Mouse (Mus musculus) ovary, adult 10 weeks (tissue): ENCODE data around the gene Myoc. TPM values are rescaled to one million over a fixed set of nuclear protein-coding genes. Genes with fewer than 3 reads are reported as not detected.

Experiments
- polyA plus RNA-seq: library from polyadenylated mRNA; stranded (reverse); fragments of 350-450 nt; fragmentation: Illumina TruSeq; extraction: RNeasy Lipid Tissue Mini Kit (QIAGEN cat#74804); gene quantifications from one replicate; pipeline ENCODE4 v1.2.3, GENCODE M21; 2014

The Myoc gene
- 2.7 TPM for polyA plus RNA-seq

DNA sequence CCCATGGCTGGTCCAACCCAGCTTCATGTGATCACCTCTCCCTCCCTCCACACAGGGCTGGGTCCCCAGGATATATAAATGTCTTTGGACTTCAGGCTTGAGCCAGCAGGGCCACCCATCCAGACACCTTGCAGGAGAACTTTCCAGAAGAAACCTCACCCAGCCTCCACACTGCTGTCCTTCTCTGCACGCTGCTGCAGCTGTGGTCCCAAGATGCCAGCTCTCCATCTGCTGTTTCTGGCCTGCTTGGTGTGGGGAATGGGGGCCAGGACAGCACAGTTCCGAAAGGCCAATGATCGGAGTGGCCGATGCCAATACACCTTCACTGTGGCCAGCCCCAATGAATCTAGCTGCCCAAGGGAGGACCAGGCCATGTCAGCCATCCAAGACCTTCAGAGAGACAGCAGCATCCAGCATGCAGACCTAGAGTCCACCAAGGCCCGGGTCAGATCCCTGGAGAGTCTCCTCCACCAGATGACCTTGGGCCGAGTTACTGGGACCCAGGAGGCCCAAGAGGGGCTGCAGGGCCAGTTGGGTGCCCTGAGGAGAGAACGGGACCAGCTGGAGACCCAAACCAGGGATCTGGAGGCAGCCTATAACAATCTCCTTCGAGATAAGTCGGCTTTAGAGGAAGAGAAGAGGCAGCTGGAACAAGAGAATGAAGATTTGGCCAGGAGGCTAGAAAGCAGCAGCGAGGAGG lies at the start of gene Myoc:
Myoc (plus strand) TSS at position 105 of the 700 bp plus-strand sequence.

DNA sequence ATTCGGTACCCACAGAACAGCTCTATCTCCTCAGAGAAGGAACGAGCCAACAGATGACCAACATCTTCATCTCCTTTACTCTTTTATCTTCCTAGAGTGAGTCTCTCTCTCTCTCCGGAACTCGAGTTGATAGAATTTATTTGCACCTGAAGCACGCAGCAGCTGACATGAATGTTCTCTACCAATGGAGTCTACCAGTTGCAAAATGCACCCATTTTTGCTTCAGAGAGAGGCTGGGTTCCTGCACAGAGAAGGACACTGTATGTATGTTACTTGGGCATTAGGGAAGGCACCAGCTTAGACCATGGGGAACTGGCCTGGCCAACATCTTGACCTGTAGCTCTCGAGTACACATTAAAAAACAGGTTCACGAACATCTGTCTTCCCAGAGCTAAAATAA lies 19.2 kb downstream of the Myoc start, which contains the start of gene Myocos:
Myocos (minus strand) TSS at position 101 of the 400 bp plus-strand sequence.

Other genes starting within 250 kb of the Myoc start
- gene Dnm3, start 161.1 kb upstream of the Myoc start, polyA plus RNA-seq: 19.8 TPM
- gene Mettl13, start 90.6 kb upstream of the Myoc start, polyA plus RNA-seq: 4.3 TPM
- gene Vamp4, start 68.6 kb upstream of the Myoc start, polyA plus RNA-seq: 239 TPM
- gene Myocos, start 19.1 kb downstream of the Myoc start, polyA plus RNA-seq: 6.0 TPM
- gene Prrc2c, start 101.4 kb downstream of the Myoc start, polyA plus RNA-seq: 82.3 TPM
- 1.00 TPM for gene Fmo4, start 174.8 kb downstream of the Myoc start, polyA plus RNA-seq
- gene Fmo1, start 227.5 kb downstream of the Myoc start, polyA plus RNA-seq: 48.9 TPM